Mouse (Mus musculus): Measurements from ENCODE around the gene Nt5c.

DNA sequence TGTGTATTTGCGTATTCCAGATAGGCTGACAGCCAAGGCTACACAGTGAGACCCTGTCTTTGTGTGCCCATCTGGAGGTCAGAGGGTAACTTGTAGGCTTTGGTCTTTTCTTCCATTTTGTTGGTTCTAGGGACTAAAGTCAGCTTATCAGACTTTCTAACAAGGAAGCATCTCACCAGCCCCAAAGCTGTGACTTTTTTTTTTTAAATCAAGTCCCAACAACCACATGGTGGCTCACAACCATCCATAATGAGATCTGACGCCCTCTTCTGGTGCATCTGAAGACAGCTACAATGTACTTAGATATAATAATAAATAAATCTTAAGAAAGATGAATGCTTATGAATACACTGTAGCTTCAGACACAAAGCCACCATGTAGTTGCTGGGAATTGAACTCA is 46.4 kb upstream of the Nt5c start:
- peak; percentile 49 for TF ChIP-seq CTCF (IDR thresholded peaks at IDR 0.05; ENCODE audit: low read depth)
- TF ChIP-seq EP300 (IDR thresholded peaks at IDR 0.05; ENCODE audit: low read depth): no peak

Data from liver, postnatal 0 days (tissue).